Mouse (Mus musculus) CD4-positive, CD25-positive, alpha-beta regulatory T cell, adult 4 months (primary cell): ENCODE data around the gene Chek2. TPM values are rescaled to one million over a fixed set of nuclear protein-coding genes. Genes with fewer than 3 reads are reported as not detected.
"Not testable (repeated sequence)": the region's sequence is repeated elsewhere in the genome, so short reads cannot be mapped to it uniquely, and the experiment has no call there.

Source experiments
- ATAC-seq: one replicate; pipeline ENCODE4 v1.8.0; 2017
- polyA plus RNA-seq, 2 experiments: library from polyadenylated mRNA; unstranded; fragments of 100-300 nt; shearing (Covaris generic); gene quantifications; one replicate each; pipeline ENCODE4 v1.2.1; 2017

The Chek2 gene
- 1 to 10 TPM; 4.1 to 4.4 TPM for polyA plus RNA-seq

DNA sequence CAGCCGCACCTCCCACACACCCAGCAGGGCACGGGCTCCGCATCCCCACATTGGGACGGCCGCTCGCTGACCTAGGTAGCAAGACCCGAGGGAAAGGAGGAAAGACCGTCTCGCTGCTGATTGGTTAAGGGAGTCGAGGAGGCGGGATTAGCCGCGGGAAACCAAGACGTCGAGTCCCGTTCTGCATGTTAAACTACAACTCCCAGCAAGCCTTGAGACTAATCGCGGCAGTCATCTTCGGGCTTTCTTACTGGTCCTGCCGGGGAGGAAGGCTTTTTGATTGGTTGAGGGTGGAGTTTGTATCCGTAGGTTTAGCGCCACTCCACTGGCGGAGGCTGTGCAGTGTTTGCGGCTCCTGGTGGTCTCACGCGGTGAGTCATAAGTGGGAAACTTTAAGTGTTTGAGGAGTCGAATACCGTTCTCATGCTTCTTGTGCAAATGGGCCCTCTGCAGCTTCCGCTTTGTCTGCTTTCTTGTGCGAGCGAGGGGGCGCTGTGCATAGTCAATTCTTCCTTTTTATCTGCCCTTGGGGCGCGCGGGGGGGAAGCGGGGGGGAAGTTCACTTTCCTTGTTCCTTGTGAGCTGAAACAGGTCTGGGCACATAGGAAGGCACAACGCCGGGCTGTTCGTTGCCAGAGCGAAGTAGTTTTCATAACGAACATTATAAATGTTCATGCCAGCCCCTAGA, at the start of gene Chek2, which contains the start of gene Hscb:
Gene Chek2 (plus strand): TSS at position 302 of the 688 bp plus-strand sequence.
Gene Hscb (minus strand): TSS at position 100 of the 688 bp plus-strand sequence.
- peak; percentile 98 for ATAC-seq

DNA sequence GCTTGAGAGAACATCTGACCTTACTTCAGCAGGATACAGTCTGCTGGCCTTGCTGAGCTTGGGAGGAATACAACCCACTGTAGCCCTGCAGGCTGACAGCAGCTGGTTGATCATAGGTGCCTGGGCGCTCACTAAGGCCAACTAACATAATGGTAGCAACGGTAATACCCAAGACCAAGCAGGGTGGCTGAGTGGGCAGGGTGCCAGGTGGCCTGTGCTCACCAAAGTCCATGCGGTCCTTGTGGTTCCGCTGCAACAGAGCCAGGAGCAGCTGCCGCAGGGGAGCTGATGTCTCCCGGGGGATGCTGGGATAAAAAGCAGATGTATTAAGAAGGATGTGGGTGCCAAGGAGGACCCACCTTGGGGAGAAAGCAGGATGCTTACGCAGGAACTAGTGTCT, 45.4 kb upstream of the Chek2 start:
- no peak for ATAC-seq

DNA sequence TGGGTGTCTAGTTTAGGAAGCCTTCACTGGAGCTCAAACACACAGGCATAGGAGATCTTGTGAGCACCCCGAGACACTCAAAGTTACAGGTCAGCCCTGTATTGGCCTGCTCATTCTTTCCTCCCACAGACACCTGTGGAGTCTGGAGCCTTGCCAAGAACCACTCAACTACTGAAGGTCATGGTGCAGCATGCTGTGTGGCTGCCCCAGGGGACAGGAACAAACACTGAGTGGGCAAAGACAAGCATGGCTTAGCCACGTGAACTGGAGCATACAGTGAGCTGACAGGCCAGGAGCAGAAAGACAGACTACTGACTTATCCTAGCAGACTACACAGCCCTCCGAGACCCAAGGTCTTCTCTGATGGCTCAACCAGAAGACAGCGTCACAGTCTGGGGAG, 42.1 kb upstream of the Chek2 start:
- ATAC-seq: no peak

DNA sequence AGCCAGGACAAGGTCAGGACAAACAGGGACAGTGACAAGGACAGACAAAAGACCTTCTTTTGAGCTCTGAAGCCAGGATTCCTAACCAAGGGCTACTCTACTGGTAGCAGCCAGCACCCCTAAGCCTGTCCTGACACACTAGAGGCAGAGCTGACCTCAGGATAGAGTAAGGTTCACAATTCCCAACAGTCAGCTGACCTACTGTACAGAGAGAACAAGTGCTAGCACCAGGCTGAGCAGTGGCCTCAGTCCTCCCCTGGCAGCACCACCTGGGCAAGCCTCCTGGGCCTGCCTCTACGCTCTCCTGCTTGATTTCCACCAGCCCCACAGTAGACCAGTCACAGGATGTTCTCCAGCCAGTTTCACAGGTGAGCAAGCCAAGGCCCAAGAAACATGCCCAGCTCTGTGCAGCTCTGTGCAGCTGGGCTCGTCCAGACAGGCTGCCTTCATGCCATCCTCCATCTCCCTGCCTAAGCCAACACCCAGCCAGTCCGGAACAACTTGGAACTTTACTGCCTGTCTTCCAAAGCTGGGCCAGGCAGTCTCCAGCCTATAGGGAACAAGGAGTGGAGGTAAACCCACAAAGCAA, 38.6 kb upstream of the Chek2 start:
- no peak for ATAC-seq

DNA sequence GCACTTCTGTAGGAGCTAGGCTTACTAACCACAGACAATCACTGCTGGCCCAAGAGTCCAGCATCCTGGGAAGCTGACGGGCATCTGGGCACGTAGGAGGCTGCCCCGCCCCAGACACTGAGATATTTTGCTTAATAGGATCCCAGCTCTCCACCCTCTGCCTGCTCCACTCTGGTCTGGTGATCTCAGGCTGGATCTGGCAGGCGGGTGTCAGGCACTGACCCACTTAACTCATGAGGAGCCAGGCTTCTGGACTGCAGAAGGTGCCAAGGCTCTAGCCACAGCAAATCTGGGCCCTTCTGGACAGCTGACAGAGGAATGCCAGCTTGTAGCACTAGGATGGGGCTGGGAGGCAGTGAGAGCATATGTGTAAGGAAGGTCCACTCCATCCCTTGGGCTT, 37.6 kb upstream of the Chek2 start:
- ATAC-seq: no peak

DNA sequence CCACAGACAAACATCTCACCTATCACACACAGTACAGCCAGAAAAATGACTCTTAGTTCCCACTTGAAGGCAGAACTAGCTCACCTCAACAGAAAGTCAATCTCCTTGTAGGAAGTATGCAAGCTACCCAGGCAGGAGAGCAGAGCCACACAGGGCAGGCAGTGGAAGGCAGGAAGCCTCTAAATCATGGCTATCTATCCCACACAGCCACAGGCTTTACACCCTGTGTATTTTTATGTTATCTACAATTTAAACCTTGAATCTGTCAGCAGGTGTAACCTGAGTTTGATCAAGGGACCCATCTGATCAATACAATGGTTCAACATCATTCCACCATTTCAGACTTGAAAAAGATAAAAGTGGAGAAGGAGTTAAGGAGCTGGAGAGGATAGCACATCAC, 37.0 kb upstream of the Chek2 start:
- ATAC-seq: no peak

DNA sequence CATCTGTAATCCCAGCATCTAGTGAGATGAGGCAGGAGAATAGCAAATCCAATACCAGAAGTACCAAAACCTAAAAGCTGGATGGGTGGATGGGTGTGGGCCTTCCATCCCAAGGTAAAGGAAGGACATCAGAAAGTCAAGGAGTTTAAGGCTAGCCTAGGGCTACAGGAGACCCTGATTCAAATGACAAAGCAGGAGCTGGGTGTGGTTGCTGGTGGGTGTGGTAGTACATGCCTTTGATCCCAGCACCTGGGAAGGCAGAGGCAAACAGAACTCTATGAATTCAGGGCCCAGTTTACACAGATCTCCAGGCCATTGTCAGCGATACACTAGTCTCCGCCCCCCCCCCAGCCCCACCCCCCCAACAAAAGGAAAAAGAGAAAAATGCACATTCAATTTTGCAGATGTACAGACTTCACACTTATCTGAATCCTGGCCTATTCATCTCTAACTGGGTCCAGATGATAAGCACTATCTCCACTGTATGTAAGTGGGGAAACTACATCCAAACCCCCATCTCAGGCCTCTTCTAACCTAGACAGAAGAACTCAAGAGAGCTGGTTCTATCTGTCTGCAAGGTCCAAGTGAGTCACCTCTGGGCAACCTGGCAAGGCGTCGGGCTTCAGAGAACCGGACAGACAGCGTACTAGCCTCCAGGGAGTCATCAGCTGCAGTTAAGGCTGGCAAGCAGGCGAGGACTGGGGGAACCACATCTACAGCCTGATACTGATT, 35.6 kb upstream of the Chek2 start:
- no peak for ATAC-seq

DNA sequence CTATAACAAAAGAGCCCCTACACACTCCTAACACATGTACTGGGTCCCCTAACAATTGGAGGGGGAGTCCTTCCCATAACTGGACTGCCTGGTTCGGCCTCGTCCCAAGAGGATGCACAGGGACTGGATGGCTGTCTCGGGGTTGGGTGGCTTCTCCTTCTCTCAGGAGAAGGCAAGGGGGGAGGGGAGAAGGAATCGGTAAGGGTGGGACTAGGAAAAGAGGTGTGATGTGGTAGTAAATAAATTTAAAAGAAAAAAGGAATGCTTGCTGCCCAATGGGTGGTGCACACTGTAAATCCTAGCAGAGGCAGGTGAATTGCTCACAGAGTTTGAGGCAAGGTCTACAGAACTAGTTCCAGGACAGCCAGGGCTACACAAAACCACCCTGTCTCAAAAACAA, 33.6 kb upstream of the Chek2 start:
- ATAC-seq: no peak

DNA sequence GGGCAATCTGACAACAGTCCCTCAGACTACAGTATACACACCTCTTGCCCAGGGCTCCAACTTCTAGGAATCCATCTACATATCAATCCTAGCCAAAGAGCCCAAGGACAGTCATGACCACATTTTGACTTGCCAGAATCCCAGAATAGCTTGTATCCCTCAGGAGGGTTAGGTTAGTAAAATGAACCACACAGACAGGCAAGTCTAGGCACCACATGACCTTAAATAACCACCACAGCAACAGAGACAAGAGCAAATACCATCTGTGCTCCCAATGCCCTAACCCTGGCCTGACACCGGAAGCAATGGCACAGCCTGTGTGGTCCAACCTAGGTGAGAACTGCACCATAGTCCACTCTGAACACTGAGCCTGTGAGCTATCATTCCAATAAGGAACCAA, 33.1 kb upstream of the Chek2 start:
- ATAC-seq: no peak

DNA sequence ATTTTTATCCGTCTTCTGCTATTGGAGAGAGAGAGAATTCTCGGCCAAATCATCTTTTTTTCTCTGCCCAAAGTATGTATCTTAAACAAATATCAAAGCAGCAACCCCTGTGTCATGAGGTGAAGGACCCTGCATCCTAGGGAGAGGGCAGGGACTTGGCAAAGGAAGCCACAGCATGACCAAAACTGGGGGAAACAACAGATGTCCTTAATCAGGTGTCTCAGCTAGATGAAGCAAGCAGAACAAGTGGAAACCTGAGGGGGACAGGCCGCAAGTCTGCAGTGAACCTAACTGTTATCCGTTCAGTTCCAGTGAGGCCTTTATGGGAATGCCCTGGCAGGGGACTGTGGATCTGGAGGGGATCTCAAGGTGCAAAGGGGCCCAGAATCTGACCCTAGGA, 32.3 kb upstream of the Chek2 start:
- ATAC-seq: no peak

DNA sequence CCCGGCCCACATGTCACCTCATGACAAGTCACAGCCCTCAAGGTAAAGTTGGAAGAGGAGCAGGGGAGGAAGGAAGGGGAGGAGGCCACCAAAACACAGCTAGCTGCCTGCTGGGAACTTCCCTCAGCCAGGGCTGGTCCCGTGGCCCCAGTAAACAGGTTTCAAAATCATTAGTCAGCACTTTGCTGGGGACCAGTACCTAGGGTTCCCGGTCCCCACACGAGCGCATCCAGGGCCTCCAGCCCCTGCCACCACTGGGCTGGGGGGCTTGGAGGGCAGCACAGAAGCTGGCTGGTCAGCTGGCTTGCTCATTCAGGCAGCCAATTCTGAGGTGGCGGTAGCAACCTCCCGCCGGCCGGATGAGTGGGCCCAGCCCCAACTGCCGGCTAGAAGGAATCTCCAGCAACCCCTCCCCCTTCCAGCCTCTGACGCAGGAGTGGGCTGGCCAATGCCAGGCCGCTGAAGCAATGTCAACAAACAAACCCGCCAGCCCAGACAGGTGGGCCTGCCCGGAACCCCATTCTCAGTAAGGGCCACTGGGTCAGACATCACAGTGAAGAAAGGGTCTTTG, 31.6 kb upstream of the Chek2 start:
- ATAC-seq: peak; percentile 61

DNA sequence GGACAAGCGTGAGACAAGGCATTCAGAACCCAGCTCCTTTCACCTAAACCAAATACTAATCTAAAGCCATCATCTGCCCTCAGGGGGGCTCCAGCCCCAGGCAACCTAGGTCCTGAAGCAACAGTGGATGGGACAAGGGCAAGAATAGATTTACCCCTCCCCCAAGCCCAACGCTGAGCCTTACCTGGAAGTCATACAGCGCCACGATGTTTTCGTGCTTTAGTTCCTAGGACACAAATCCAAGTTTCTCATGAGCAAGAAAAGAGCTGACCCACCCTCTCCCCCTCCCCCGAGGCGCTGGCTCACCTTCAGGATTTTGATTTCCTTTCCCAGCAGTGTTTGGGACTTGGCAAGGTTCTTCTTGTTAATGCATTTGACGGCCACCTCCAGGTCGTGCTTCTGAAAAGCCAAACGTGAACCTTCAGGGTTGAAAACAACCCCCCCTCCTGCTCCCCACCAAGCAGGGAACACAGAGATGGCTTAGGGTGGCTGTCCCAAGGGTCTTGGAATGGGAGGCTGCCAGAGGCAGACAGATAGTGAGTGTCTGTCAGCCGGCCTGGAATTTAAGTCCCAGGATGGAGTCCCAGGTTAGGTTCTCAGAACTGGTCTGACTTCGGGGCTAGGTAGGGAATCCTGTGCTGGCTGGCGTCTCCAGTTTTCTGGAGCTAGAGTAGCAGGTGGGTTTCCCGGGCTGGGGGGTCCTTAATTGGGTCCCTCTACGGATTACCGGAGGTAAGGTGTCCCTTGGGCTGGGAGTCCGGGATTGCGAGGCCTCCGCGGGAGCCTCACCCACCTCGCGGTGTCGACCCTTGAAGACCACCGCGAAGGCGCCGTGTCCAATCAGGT, 30.7 kb upstream of the Chek2 start:
- no peak for ATAC-seq

DNA sequence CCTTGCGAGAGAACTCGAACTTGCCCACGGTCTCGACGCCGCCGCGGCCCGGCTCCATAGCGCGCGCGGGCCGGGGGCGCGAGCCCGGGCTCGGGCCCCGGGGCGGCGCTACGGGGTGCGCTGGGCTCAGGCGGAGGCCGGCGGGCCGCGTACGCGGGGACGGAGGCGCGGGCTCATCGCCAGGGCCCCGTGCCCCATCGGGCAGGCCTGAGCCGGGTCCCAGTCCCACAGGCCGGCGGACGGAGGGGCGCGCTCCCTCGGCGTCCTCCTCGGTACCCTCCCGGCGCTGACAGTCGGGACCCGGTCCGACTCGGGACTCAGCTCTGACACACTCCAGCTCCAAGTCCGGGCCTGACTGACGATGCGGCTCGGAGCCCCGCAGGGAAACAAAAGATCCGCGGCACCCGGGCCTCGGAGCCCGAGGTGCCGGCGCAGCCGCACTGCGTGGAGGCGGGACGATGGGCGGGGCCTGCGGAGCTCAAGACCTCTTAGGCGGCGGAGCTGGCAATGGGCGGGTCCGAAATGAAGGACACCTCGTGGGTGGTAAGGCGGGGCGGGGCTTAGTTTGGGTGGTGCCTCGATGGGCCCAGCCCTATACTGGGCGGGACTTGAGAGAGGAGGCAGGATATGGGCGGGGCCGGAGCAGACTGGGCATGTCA, 30.0 kb upstream of the Chek2 start, which contains the start of gene Ulk1:
Gene Ulk1 (minus strand): TSS at position 431 of the 659 bp plus-strand sequence.
- peak; percentile 90 for ATAC-seq

DNA sequence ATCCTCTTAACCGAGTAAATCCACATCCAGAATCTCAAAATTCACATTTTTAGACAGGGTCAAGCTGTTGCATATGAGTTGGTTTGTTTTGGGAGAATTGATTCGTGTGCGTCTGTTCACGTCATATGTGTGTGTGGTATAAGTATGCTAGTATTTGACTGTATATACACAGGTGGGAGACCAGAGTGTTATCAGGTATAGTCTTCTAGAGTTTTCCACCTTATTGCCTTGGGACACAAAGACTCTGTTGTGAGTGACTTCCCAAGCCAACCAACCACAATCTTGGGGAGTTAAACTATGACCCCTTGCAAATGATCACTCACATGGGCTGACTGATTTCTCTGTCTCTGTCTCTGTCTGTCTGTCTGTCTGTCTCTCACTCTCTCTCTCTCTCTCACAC, 15.4 kb upstream of the Chek2 start:
- ATAC-seq: no peak

DNA sequence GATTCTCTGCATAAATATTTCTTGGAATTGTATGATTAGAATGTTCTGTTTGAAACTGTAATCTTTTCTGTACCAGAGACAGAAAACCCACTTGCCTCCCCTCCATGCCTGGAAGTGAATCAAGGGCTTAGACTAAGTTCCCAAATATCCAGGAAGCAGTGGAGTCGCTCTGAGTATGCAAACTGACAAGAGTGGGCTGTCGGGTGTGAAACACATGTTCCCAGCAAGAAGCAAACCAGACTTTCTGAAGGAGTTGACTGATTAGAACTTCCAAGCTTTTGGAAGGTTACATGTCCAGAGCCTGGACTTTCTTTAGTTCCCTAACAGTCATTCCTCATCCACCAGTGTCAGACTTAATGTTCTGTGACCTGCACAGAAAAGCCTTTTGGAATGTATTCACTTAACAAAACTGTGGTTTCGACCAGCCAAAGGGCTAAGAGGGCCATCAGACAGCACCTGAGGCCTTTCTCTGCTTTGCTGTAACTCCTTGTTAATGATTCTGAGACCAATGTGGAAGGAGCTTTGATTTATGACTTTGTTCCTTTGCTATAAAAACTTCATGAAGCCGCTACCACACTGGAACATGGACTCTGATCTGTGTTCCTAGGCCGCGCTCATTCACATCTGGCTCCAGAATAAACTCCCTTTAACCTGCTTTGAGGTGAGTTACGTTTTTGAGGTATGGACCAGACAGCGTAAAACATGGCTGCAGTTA, 12.8 kb upstream of the Chek2 start:
- no peak for ATAC-seq

DNA sequence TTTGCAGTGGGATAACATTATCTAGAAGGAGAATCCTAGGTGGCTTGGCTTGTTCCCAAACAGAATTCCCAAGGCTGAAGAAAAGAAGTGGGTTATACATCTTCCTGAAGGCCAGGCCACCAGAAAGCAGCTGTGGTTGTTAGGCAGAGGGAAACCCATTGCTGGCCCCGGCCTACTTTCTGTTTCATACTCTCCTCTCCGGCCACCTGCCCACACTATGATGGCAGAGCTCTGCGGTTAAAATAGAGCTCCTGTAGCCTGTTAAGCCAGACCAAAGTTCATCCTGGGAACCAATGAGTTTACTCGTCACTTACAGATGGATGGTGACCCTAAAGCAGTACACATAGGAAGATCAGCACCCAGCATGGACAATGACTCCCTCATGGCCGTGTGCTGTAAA, 12.2 kb upstream of the Chek2 start:
- no peak for ATAC-seq

DNA sequence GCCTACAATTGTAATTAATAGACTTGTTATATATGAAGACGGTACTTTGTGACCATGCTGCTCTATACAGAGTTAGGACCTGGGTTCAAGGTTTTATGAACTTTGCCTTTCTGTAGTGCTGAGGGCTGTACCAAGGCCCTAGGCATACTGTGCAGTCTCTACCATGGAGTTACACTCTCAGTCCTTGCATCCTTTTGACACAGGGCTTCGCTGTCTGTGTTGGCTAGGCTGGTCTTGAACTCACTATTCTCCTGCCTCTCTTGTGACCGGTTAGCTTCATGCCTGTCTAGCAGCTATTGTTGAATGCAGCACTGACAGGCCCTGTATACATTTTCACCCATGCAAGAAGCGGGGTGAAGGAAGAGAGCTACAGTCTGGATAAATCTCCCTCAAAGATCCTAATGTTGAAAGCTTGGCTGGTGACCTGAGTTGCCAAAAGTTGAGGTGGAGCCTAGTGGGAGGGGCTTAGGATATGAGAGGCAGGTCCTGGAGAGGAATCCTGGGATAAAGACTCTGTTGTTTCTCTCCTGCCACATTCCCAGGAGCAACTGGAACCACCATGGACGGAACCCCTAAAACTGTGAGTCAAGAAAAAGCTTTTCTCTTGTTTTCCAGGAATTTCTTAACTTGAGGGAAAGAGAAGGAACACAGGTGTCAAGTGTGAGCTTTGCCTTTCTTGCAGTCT, 8.6 kb upstream of the Chek2 start:
- no peak for ATAC-seq

DNA sequence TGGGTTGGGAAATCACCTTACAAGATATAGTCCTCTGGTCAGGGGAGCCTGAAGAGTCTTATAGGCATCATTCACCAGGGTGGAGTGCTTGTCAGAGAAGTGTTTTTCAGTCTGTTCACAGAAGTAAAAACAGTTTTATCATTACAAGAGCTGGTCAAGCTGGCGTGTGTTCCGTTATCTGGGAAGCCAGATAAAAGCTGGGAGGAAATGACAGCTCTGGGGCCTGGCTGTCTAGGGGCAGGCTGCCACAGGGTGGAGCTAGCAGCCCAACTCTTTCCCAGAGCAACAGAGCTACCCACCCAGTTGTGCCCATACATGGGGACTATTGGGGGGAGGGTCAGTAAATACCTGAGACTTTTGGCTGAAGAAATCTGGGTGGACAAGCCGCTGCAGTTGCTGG, 3.8 kb upstream of the Chek2 start:
- no peak for ATAC-seq

DNA sequence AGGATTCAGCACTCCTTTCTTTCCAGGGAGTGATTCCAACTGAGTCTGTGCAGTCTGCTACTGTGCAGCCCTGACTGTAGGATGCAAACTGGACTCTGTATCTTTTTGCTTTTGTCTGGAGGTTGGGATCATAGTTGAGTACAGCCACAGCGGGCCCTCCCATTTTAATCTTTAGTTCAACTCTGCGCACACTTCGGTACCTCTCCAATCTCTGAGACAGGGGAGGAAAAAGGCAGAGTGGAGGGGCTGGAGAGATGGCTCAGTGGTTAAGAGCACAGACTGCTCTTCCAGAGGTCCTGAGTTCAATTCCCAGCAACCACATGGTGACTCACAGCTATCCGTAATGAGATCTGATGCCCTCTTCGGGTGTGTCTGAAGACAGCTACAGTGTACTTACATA, 1.8 kb upstream of the Chek2 start:
- not testable (repeated sequence) for ATAC-seq

DNA sequence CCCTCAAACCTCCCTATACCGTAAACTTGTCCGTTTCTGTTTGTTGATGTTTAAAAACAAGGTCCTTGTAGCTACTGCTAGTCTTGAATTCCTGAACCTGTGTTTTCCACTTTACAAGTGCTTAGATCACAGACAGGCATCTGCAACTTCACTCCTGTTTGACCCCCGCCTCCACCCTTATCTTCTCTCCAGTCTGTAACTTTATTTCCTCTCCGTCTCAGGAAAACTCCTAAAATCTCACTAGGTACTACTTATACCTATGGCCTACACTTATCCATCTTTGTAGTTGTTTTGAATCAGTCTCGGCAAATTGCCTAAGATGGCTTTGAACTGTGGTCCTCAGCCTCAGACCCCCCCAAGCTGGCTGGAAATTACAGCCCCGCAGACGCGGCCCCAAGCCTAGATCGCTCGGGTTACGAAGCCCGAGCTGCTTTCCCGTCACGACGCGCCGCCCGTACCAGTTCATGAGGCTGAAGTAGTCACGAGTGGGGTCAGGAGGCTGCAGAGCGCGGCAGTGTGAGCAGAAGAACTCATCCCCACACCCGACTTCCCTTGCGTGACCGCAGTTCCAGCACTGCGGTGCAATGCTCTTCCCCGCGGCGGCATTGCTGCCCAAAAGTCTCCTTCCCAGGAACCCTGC, 621 bp upstream of the Chek2 start:
- ATAC-seq: peak; percentile 64
